Mouse (Mus musculus) liver, adult (tissue): ENCODE measurements around the gene Slc9a3r2.

Experiments used
- GATA4 ChIP-seq: IDR thresholded peaks from 2 replicates; pipeline ENCODE4 v1.6.1; 2014; ENCODE audit warnings: mild to moderate bottlenecking, low read length; ENCODE audit not compliant: insufficient replicate concordance

Slc9a3r2 gene

GRCm38 (mm10) chr17:24672141-24672540 lies 22.0 kb upstream of the Slc9a3r2 start:
- TF ChIP-seq GATA4 = no peak

- no peak for TF ChIP-seq GATA4
These were observed 21.2 kb upstream of the Slc9a3r2 start for GRCm38 (mm10) chr17:24671346-24671745.

GRCm38 (mm10) chr17:24670246-24670844 lies 20.2 kb upstream of the Slc9a3r2 start:
- TF ChIP-seq GATA4 = no peak

- TF ChIP-seq GATA4 = no peak
These were observed 19.6 kb upstream of the Slc9a3r2 start, which contains the start of gene Zfp598 for GRCm38 (mm10) chr17:24669545-24670245. Gene Zfp598, plus strand, starts transcription at chr17:24669687.

GRCm38 (mm10) chr17:24667416-24667815 lies 17.3 kb upstream of the Slc9a3r2 start:
- no peak for TF ChIP-seq GATA4

GRCm38 (mm10) chr17:24658017-24658758 lies 8.1 kb upstream of the Slc9a3r2 start, which contains the start of gene Npw:
Gene Npw, minus strand, starts transcription at chr17:24658457.
- no peak for TF ChIP-seq GATA4

- TF ChIP-seq GATA4 = no peak
These were observed 4.8 kb upstream of the Slc9a3r2 start for GRCm38 (mm10) chr17:24654969-24655368.

- no peak for TF ChIP-seq GATA4
These were observed 4.0 kb upstream of the Slc9a3r2 start for GRCm38 (mm10) chr17:24653967-24654710.

- no peak for TF ChIP-seq GATA4
These were observed 1.7 kb upstream of the Slc9a3r2 start for GRCm38 (mm10) chr17:24651835-24652234.

- TF ChIP-seq GATA4 = no peak
These were observed 639 bp upstream of the Slc9a3r2 start for GRCm38 (mm10) chr17:24650766-24651165.

- TF ChIP-seq GATA4 = no peak
These were observed 502 bp downstream of the Slc9a3r2 start for GRCm38 (mm10) chr17:24649581-24650069.

- TF ChIP-seq GATA4 = no peak
These were observed 1.3 kb downstream of the Slc9a3r2 start for GRCm38 (mm10) chr17:24648731-24649377.

- TF ChIP-seq GATA4 = no peak
These were observed 2.6 kb downstream of the Slc9a3r2 start for GRCm38 (mm10) chr17:24647493-24647892.

GRCm38 (mm10) chr17:24646381-24646780 lies 3.7 kb downstream of the Slc9a3r2 start:
- TF ChIP-seq GATA4 = no peak

- peak; percentile 51; the same call in 1 of the 2 replicates for TF ChIP-seq GATA4
These were observed 4.2 kb downstream of the Slc9a3r2 start for GRCm38 (mm10) chr17:24645916-24646315.
